Mouse (Mus musculus): Measurements from ENCODE around the gene Gm11567. TPM values are rescaled to one million over a fixed set of nuclear protein-coding genes. Genes with fewer than 3 reads are reported as not detected.

Gm11567 gene
- polyA plus RNA-seq (2017; shearing (Covaris generic)): not detected

GRCm38 (mm10) chr11:99878887-99879286 lies at the start of gene Gm11567:
Gene Gm11567 (plus strand): TSS chr11:99879187.

GRCm38 (mm10) chr11:99837966-99838365 lies 41.0 kb upstream of the Gm11567 start, which contains the start of gene 2300003K06Rik:
Gene 2300003K06Rik (minus strand): TSS chr11:99838066.

DNA sequence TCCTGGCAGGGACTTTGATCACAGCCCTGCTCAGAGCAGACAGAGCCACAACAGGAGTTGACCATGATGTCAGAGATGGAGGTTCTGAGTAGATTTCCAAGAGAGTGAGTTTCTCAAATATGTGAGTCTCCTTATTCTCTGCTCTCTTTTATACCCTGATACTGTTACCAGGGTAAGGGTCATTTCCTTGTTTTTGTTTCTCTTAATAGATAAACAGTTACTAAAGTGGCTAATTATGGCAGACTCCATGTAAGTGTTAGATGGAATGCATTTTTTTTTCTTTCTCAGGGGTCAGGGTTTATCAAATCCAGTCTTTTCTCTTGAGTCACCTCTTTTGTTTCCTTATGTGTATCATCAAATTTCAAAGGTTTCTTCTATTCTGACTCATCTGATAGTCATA lies 27.5 kb upstream of the Gm11567 start, which contains the start of gene Krtap4-16:
Krtap4-16 (minus strand) TSS at position 101 of the 400 bp plus-strand sequence.

GRCm38 (mm10) chr11:99857617-99858016 lies 21.4 kb upstream of the Gm11567 start, which contains the start of gene Gm11568:
Gene Gm11568 (plus strand): TSS chr11:99857917.

GRCm38 (mm10) chr11:99864176-99864575 lies 14.8 kb upstream of the Gm11567 start, which contains the start of gene Gm11559:
Gene Gm11559 (plus strand): TSS chr11:99864476.

GRCm38 (mm10) chr11:99873089-99873488 lies 5.9 kb upstream of the Gm11567 start, which contains the start of gene Krtap9-1:
Gene Krtap9-1 (plus strand): TSS chr11:99873389.

GRCm38 (mm10) chr11:99907620-99908019 lies 28.6 kb downstream of the Gm11567 start, which contains the start of gene Krtap31-1:
Gene Krtap31-1 (plus strand): TSS chr11:99907920.

DNA sequence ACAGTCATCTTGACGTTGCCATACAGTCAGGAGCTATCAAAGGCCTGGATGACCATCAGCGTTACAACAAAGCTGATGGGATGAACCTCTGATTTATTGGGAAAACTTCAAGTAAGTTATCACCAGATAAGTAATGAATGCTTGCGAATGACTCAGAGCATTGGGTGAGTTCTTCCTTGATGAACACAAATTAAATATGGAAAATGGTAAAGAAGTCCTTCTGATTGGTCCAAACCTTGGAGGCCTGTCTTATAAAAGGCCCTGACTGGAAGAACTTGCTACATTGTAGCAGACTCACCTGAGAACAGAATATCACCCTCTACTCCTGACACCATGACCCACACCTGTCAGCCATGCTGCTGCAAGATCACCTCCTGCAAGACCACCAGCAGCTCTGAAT lies 35.5 kb downstream of the Gm11567 start, which contains the start of gene Gm11565:
Gm11565 (plus strand) TSS at position 301 of the 400 bp plus-strand sequence.

Other genes with a start within 250 kb of the Gm11567 start
- not detected for gene Krtap4-2, start 244.1 kb upstream of the Gm11567 start, polyA plus RNA-seq (2017; shearing (Covaris generic))
- gene Krtap4-7, start 235.1 kb upstream of the Gm11567 start, polyA plus RNA-seq (2017; shearing (Covaris generic)): not detected
- not detected for gene Gm11555, start 229.0 kb upstream of the Gm11567 start, polyA plus RNA-seq (2017; shearing (Covaris generic))
- gene Gm11563, start 220.2 kb upstream of the Gm11567 start, polyA plus RNA-seq (2017; shearing (Covaris generic)): not detected
- gene Krtap4-6, start 213.2 kb upstream of the Gm11567 start, polyA plus RNA-seq (2017; shearing (Covaris generic)): not detected
- gene Gm14190, start 188.4 kb upstream of the Gm11567 start, polyA plus RNA-seq (2017; shearing (Covaris generic)): not detected
- gene Gm14180, start 144.9 kb upstream of the Gm11567 start, polyA plus RNA-seq (2017; shearing (Covaris generic)): not detected
- gene Gm11595, start 106.3 kb upstream of the Gm11567 start, polyA plus RNA-seq (2017; shearing (Covaris generic)): not detected
- gene Krtap4-8, start 98.5 kb upstream of the Gm11567 start, polyA plus RNA-seq (2017; shearing (Covaris generic)): not detected
- not detected for gene Krtap4-9, start 94.0 kb upstream of the Gm11567 start, polyA plus RNA-seq (2017; shearing (Covaris generic))
- gene Gm11596, start 85.7 kb upstream of the Gm11567 start, polyA plus RNA-seq (2017; shearing (Covaris generic)): not detected
- gene Gm11569, start 80.3 kb upstream of the Gm11567 start, polyA plus RNA-seq (2017; shearing (Covaris generic)): not detected
- gene Gm11554, start 74.7 kb upstream of the Gm11567 start, polyA plus RNA-seq (2017; shearing (Covaris generic)): not detected
- gene Krtap4-13, start 69.3 kb upstream of the Gm11567 start, polyA plus RNA-seq (2017; shearing (Covaris generic)): not detected
- gene Gm11564, start 63.5 kb upstream of the Gm11567 start, polyA plus RNA-seq (2017; shearing (Covaris generic)): not detected
- gene 2300003K06Rik, start 41.1 kb upstream of the Gm11567 start, polyA plus RNA-seq (2017; shearing (Covaris generic)): not detected
- gene Krtap4-16, start 27.6 kb upstream of the Gm11567 start, polyA plus RNA-seq (2017; shearing (Covaris generic)): not detected
- not detected for gene Gm11568, start 21.3 kb upstream of the Gm11567 start, polyA plus RNA-seq (2017; shearing (Covaris generic))
- gene Gm11559, start 14.7 kb upstream of the Gm11567 start, polyA plus RNA-seq (2017; shearing (Covaris generic)): not detected
- gene Krtap9-1, start 5.8 kb upstream of the Gm11567 start, polyA plus RNA-seq (2017; shearing (Covaris generic)): not detected
- not detected for gene Krtap31-1, start 28.7 kb downstream of the Gm11567 start, polyA plus RNA-seq (2017; shearing (Covaris generic))
- gene Gm11565, start 35.6 kb downstream of the Gm11567 start, polyA plus RNA-seq (2017; shearing (Covaris generic)): not detected
- gene Krtap31-2, start 57.1 kb downstream of the Gm11567 start, polyA plus RNA-seq (2017; shearing (Covaris generic)): not detected
- gene Krtap9-5, start 69.3 kb downstream of the Gm11567 start, polyA plus RNA-seq (2017; shearing (Covaris generic)): not detected
- not detected for gene Krtap29-1, start 99.9 kb downstream of the Gm11567 start, polyA plus RNA-seq (2017; shearing (Covaris generic))
- gene Krtap16-1, start 107.4 kb downstream of the Gm11567 start, polyA plus RNA-seq (2017; shearing (Covaris generic)): not detected
- gene Krtap17-1, start 114.8 kb downstream of the Gm11567 start, polyA plus RNA-seq (2017; shearing (Covaris generic)): not detected
- not detected for gene Krt33a, start 137.0 kb downstream of the Gm11567 start, polyA plus RNA-seq (2017; shearing (Covaris generic))
- gene Krt33b, start 150.7 kb downstream of the Gm11567 start, polyA plus RNA-seq (2017; shearing (Covaris generic)): not detected
- not detected for gene Krt34, start 162.4 kb downstream of the Gm11567 start, polyA plus RNA-seq (2017; shearing (Covaris generic))
- not detected for gene Krt31, start 171.4 kb downstream of the Gm11567 start, polyA plus RNA-seq (2017; shearing (Covaris generic))
- not detected for gene Krt32, start 209.0 kb downstream of the Gm11567 start, polyA plus RNA-seq (2017; shearing (Covaris generic))
- not detected for gene Krt35, start 217.1 kb downstream of the Gm11567 start, polyA plus RNA-seq (2017; shearing (Covaris generic))
- not detected for gene Krt36, start 226.4 kb downstream of the Gm11567 start, polyA plus RNA-seq (2017; shearing (Covaris generic))
- not detected for gene Krt13, start 242.4 kb downstream of the Gm11567 start, polyA plus RNA-seq (2017; shearing (Covaris generic))

All from CD4-positive, CD25-positive, alpha-beta regulatory T cell (primary cell).